Mouse (Mus musculus) testis, adult 2 months (tissue): Measurements from ENCODE around the gene Uimc1.

Experiments used
- CTCF ChIP-seq: fragments of 200-500 bp; IDR thresholded peaks from 2 replicates; pipeline ENCODE4 v1.5.1; 2012; ENCODE audit warnings: low read depth, mild to moderate bottlenecking, inconsistent platforms, low read length, moderate library complexity; ENCODE audit not compliant: control insufficient read depth, insufficient read depth, insufficient replicate concordance
- POLR2A ChIP-seq: fragments of 200-500 bp; IDR thresholded peaks from 2 replicates; pipeline ENCODE4 v1.6.1; 2012; ENCODE audit warnings: low read depth, mild to moderate bottlenecking, inconsistent platforms, low read length, moderate library complexity; ENCODE audit not compliant: control insufficient read depth

GRCm38 (mm10) chr13:54983614-54984013, 116.5 kb downstream of the Uimc1 start:
- TF ChIP-seq POLR2A (no peak), CTCF (peak; percentile 26; the same call in 1 of the 2 replicates)
